Mouse (Mus musculus) cerebral cortex, adult 2 months (tissue): Measurements from ENCODE around the gene Hspb7.

Source experiments
- WGBS: fragments of 180-500 bp; shearing (Covaris S2); methylation state at CpG from one replicate; pipeline ENCODE4 v1.1.7; 2018; 5-methylcytosine and 5-hydroxymethylcytosine counted together

Gene Hspb7

DNA sequence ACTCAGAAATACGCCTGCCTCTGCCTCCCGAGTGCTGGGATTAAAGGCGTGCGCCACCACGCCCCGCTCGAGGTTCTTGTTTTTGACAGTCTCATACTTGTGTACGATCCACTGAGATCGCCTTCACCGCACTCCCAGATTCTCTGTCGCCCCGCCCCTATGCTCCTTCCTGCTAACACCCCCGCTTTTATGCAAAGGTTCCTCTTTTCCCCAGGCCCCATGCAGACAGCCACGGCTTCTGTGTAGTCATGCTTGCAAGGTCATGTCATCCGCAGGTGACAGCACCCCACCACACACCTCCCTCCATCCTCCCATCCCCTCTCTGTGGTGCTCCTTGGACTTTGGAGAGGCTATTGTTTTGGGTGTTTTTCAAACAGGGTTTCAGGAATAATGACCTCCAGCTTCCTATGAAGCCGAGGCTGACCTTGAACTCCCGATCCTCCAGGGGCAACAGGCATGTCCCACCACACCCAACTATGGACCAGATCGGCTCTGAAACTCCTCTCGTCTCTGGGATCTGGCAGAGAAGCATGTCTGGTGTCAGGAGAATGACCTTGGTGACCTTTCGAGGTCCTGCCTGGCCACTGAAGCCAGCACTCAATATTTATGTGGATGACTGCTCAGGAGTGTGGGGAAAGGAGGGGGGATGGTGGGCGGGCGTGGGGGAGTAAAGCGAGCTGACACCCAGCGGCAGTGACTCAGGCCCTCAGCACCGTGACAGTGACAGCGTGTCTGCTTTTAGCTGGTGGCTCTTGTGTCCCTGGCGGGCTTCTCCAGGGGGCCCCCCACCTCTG is 984 bp upstream of the Hspb7 start:
- WGBS, result 62% methylated on average over 27 of the region's 27 CpGs

DNA sequence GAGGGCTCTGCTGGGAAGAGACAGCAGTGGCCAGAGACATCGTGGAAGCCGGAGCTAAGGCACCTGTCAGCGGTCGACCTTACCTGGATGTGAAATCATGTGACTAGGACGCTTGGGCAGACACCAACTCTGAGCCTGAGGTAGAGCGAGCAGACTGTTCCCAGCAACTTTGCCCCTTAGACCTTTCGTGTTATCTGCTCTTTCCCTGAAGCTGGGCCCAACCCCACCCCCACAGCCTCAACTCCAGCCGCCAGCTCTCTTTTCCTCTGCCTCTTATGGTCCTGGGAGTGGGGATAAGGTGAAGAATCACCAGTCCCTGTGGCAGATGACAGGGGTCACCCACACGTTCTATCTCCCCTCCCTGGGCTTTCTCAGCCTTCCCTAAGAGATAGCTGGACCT is 307 bp downstream of the Hspb7 start:
- WGBS, result 77% methylated on average over 9 of the region's 9 CpGs

DNA sequence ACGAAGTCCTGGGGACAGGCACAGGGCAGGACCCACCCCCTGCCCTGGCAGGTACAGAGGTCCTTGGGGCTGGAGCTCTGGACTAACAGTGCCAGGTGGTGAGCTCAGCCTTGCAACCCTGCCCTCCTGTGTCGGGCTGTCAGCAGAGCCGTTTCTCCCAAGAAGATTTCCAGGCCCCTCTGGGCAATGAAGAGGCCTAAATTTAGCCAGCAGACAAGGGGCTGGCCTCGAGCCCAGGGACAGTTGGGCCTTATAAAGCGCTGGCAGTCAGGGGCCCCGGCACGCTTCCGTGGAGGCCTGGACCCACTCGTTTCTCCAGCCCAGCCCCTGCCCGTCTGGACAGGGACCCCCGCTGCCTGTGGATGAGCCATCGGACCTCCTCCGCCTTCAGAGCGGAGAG is 844 bp downstream of the Hspb7 start:
- 56% methylated on average over 14 of the region's 14 CpGs for WGBS

- WGBS, result 79% methylated on average over 5 of the region's 5 CpGs
Observed at GRCm38 (mm10) chr4:141422841-141423240, 2.3 kb downstream of the Hspb7 start.

GRCm38 (mm10) chr4:141423288-141423687 is 2.7 kb downstream of the Hspb7 start:
- WGBS, result 77% methylated on average over 5 of the region's 5 CpGs

DNA sequence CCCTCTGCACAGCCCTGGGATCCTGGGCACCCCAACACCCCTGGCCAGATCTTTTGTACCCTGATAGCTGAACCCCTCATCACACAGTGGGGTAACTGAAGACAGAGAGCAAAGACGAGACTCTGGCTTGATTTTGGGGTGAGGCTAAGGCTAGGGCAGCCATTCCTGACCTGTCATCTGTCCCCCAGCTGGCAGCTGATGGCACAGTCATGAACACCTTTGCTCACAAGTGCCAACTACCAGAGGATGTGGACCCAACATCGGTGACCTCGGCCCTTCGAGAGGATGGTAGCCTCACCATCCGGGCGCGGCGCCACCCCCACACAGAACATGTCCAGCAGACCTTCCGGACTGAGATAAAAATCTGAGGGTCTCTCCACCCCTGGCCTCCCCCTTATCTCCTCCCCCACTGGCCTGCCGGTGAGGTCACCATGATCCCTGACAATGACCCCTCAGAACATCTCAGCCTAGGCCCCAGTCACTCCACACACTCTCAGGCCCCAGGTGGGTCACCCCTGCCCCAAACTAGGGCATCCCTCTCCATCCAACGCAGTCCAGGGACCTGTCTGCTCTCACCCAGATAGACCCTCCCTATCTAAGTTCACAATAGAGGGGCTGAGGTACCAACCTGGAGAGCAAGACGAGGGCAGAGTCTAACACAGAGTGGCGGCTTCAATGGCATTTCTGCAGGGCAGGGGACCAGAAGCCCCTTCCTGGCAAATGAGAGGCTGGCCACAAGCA is 3.3 kb downstream of the Hspb7 start:
- 91% methylated on average over 13 of the region's 13 CpGs for WGBS

- WGBS, result 4% methylated on average over 36 of the region's 36 CpGs
Observed at GRCm38 (mm10) chr4:141425484-141426479, 5.2 kb downstream of the Hspb7 start.

DNA sequence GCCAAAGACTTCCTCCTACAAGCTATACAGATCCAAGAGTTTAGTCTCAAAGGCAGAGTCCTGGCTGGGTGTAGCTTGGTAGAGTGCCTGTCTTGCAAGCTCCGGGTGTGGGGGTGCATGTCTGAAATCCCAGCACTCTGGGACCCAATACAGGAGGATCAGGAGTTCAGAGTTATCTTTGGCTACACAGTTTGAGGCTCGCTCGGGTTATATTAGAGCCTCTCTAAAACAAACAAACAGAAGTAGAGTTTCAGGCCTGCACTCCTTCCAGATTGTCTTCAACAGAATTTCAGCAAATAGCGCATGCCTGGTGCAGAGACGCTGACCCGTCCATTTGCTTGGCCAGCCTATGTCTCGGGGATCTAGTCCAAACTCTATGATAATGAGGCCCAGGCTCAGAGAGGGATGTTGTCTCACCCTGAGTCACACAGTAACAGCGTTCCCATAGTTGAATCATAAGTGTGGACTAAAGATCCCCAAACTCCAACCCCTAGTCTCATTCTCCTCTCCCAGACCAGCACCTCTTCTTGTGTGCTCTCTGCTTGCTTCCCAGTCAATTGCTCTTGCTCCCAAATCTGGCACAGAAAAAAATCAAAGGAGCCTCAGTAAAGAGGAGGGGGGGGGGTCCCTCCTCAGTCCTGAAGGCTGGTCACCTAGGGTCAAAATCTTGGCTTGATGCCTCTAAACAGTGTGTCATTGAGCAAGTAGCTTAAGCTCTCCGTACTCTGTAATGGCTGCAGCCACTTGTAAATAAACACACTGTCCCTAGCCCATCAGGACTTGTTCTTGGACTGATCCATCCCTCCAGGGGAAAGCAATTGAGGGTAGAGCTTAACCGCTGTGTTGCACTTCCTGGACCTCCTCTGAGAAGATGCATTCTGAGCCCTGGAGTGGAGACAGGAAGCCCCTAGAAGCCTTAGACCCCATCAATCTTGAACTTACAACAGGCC is 6.5 kb downstream of the Hspb7 start:
- 61% methylated on average over 10 of the region's 10 CpGs for WGBS

DNA sequence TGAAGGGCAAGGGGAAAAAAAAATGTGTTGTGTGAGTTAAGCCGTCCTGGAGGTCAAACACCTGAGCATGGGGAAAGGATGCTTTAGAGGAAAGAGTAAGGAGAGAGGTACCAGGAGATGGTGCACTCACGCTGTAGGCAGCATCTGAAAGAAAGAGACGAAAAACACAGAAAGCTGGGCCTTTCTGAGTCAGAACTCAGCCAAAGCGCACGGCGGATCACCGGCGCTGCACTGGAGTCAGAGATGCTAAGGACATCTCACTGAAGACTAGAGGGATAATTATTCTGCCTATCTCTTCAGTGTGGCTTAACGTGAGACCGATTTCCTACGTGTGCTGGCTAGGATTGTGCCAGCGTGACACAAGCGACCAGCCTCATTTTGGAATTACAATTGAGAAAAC is 7.3 kb downstream of the Hspb7 start:
- WGBS, result 82% methylated on average over 13 of the region's 13 CpGs

DNA sequence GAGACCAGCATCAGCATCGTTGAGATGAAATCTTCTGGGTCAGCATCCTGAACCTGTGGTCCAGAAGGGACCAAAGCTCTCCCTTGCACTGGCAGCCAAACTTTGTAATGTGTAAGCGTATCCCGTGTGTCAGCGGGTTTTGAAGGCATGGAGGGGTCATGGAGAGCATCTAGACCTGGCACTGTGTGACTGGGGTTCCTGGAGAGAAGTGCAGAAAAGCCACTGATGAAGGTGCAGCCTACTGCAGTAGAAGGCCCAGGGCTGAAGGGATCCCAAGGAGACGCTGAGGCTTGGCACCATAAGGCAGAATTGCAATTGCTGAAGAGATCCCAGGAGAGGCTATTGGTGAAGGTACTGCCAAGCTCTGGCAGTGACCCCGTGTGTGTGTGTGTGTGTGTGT is 8.8 kb downstream of the Hspb7 start:
- 84% methylated on average over 6 of the region's 6 CpGs for WGBS

GRCm38 (mm10) chr4:141429847-141430246 is 9.3 kb downstream of the Hspb7 start:
- 61% methylated on average over 9 of the region's 9 CpGs for WGBS

- WGBS, result 45% methylated on average over 9 of the region's 9 CpGs
Observed at GRCm38 (mm10) chr4:141430997-141431396, 10.4 kb downstream of the Hspb7 start.

DNA sequence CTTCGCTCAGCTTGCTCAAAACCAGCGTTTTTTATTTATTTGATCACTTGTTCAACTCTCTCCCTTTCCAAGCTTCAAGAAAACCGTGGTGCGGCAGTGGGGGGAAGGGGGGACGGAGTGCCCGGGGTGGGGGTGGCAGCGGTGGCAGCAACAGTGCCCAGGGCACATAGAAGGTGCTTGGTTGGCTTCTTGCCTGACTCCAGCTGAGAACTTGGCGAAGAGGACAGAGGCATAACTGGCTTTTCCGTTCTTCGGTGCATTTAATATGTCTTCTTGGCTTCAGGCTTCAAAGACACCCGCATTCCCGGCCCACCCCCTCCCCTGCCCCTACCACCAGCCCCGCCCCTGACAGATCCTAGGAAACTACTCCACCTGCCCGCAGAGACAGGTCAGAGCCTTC is 12.1 kb downstream of the Hspb7 start:
- WGBS, result 54% methylated on average over 14 of the region's 14 CpGs

- 78% methylated on average over 18 of the region's 18 CpGs for WGBS
Observed at GRCm38 (mm10) chr4:141433191-141433590, 12.6 kb downstream of the Hspb7 start.

GRCm38 (mm10) chr4:141435974-141436373 is 15.4 kb downstream of the Hspb7 start, which contains the start of gene Srarp:
Gene Srarp, minus strand, starts transcription at chr4:141436105.
- WGBS, result 90% methylated on average over 1 of the region's 1 CpGs

DNA sequence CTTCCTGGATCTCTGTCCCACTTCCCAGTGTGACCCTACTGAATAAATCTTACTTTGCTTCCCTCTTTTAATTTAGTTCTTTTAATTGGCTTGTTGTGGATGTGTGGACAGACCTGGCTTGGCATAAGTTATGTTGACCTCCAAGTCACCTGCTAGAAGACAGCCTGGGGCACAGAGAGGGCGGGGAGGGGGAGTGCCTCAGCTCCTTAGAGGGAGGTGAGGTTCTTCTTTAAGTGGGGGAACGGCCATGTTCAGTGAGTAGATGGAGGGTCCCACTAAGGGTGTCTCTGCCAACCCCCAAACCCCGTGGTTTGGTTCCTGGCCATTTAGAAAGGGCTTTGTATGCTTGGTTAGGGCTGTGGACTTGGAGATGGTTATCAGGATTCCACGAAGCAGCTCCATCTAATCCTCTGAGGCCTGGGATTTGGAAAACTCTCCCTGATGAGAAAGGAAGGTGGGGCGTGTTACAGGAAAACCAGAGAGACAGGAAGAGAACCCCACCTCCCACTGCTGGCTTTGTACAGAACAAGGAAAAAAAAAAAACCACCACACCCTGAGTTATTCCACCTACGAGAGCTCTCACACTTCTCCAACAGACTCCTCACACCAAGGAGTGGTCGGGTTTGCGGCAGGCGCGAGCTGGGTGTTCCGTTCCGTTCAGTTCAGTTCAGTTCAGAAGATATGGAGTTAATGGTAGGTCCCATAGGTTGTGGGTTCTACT is 18.7 kb downstream of the Hspb7 start:
- WGBS, result 62% methylated on average over 12 of the region's 12 CpGs

DNA sequence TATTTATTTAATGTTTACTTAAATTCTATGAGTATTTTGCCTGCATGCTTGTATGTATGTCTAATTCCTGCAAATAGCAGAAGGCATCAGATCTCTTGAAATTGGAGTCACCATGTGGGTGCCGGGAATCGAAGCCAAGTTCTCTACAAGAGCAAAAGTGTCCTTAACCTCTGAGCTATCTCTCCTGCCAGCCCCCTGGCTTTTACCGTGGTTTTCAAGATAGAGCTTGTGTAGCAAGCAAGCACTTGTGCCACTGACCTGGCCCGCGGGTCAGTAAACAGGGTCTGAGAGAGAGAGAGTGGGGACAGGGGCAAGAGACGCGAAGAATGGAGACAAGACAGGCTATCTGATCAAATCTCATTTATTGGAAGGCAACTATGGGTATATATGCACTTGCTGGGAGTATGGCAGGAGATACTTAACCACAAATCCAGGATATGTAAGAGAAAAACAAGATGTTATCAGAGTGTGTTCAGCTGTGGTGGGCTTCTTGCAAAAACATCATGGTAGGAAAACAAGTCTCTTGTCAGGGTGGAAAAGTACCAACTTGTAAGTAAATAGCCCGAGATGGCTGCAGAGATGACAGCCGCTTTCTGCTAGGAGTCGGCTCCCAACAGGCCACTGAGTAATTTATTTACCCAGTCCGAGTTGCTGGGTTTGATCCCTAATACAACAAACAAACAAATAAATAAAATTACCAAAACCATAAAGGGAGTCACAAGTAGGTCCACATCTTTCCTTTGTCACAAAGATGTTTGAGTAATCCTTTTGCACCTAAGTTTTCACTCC is 23.3 kb downstream of the Hspb7 start:
- 47% methylated on average over 11 of the region's 11 CpGs for WGBS

DNA sequence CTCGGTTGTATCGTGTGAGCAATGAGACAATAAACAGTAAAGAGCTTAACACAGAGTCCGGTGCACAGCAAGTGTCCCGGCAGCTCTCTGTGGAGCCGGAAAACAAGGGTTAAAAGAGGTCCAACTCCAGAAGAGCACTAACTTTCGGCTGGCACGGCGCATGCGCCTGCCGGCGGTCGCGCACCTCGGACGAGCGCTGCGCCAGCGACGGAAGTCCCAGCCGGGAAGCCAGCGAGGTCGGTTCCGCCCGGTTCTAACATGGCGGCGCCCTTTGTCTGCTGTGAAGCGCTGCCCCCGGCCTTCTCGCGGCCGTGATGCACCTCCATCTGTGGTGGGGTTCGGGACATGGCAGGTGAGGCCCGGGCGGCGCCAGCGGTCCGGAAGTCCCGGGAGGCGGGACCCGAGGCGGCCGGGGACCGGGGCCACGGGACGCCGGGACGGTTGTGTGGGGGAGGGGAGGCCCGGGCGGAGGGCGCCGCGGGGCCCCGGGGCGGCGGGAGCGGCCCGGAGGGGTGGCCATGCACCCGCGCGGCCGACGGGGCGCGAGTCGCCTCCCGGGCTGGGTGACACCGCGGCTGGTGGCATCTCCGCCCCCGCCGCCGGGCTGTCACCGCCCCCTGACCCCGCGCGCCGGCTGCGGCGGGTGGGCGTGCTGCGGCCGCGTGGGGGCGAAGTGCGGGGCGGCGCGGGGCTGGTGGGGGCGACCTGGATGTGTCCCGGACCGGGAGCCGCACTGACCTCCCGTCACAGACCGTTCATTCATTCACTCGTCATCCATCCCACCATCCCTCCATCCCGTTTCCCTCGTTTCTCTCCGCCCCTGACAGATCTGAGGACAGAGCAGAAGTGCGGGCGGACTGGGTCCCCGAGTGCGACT is 24.1 kb downstream of the Hspb7 start, which contains the start of gene Zbtb17:
TSS of gene Zbtb17 (plus strand) at position 204 of the 877 bp plus-strand sequence.
- under 1% methylated on average over 98 of the region's 102 CpGs for WGBS
